ENCODE assay signal across 31 mouse cellular contexts in the genomic region with DNA sequence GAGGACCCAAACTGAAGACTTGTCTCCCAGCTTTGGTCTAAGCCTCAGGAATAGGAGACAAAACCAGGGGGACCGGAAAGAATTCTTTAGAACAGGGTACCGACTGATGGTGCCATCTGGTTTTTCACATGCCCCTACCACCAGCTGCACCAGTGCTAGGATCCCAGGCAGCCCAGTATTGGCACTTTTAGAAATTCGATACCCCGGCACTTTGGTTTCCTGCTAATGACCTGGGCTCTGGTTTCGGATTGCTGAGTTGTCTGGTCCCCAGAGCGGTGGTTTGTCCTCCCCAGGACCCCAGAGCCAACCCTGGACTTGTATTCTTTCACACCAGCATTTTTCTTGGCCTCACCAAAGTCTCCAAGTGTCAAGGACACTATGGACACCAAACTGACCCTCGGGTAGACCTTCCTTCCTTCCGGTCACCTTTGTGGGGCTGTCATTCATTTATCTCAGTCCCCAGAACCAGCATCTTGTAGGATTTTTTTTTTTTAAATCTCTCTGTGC. TPM values are rescaled to one million over a fixed set of nuclear protein-coding genes. Genes with fewer than 3 reads are reported as not detected.
DNase-seq lines count a peak whose midpoint lies in the region; ATAC-seq lines count a peak whose summit lies in the region.
"Had no signal": no experiment of that assay in that cellular context is flagged by ENCODE, and none has a peak within 500 bp of the region (broad histone marks: within the 10 kb centered on the region; RNA-seq: fewer than 3 reads in every experiment).

No protein-coding gene starts in this region.

- peaks cover 100% of the 10 kb centered on the region for H3K27me3 ChIP-seq in hindbrain, embryonic 10.5 days (ENCODE audit: insufficient read depth, poor library complexity, severe bottlenecking)
- peaks cover 100% of the 10 kb centered on the region for H3K27me3 ChIP-seq in hindbrain, embryonic 14.5 days (ENCODE audit: control insufficient read depth, insufficient read depth, low read length)
- H3K27me3 ChIP-seq in embryonic facial prominence, embryonic 12.5 days, result peaks cover 50% of the 10 kb centered on the region
- H3K27me3 ChIP-seq in limb, embryonic 11.5 days (ENCODE audit: control insufficient read depth, insufficient read depth, low read length), result peaks cover 48% of the 10 kb centered on the region
- H3K27me3 ChIP-seq: CH12.LX had no signal

- H3K4me2 ChIP-seq in hindbrain, embryonic 14.5 days (replicated peaks), result no peak overlapping the region
- H3K4me2 ChIP-seq in embryonic facial prominence, embryonic 12.5 days (replicated peaks), result no peak overlapping the region
- peak overlapping the region; percentile 28 for H3K4me2 ChIP-seq in limb, embryonic 11.5 days (ENCODE audit: low read depth, severe bottlenecking)
- H3K4me2 ChIP-seq: hindbrain, embryonic 13.5 days; limb, embryonic 12.5 days; liver, embryonic 15.5 days; lung, embryonic 14.5 days; neural tube, embryonic 12.5 days had no signal

- H3K36me3 ChIP-seq in hindbrain, embryonic 10.5 days, result no peaks in the 10 kb centered on the region
- H3K36me3 ChIP-seq in hindbrain, embryonic 14.5 days (replicated peaks; ENCODE audit: control insufficient read depth, insufficient read depth), result no peaks in the 10 kb centered on the region
- H3K36me3 ChIP-seq in embryonic facial prominence, embryonic 12.5 days, result no peaks in the 10 kb centered on the region
- H3K36me3 ChIP-seq in limb, embryonic 11.5 days (ENCODE audit: control insufficient read depth, insufficient read depth, low read length), result no peaks in the 10 kb centered on the region
- H3K36me3 ChIP-seq: heart, embryonic 10.5 days; hindbrain, embryonic 13.5 days; limb, embryonic 12.5 days; liver, embryonic 15.5 days; neural tube, embryonic 12.5 days had no signal

- WGBS in hindbrain, embryonic 10.5 days, result 23% methylated on average over 8 of the region's 8 CpGs
- WGBS in hindbrain, embryonic 14.5 days, result 23% methylated on average over 8 of the region's 8 CpGs
- WGBS in embryonic facial prominence, embryonic 12.5 days, result 9% methylated on average over 8 of the region's 8 CpGs
- WGBS in limb, embryonic 11.5 days, result 4% methylated on average over 8 of the region's 8 CpGs

- no peak overlapping the region for H3K9ac ChIP-seq in hindbrain, embryonic 14.5 days
- 0 out of 2 replicates have a peak overlapping the region, but pooled peaks have one; percentile 11 for H3K9ac ChIP-seq in embryonic facial prominence, embryonic 12.5 days
- no peak overlapping the region; the same call in 1 of the 2 replicates for H3K9ac ChIP-seq in limb, embryonic 11.5 days (ENCODE audit: low read length)
- H3K9ac ChIP-seq: forebrain, postnatal 0 days; hindbrain, embryonic 13.5 days; limb, embryonic 12.5 days; liver, embryonic 15.5 days; lung, embryonic 14.5 days; neural tube, embryonic 12.5 days had no signal

- peak; percentile 14 to 52 for DNase-seq in adrenal gland, adult (ENCODE audit: inconsistent age in 2 of 2, low spot score in 1 of 2)
- DNase-seq in adrenal gland, postnatal 25 days, result no peak
- DNase-seq in hindbrain, embryonic 10.5 days (ENCODE audit: low spot score), result peak; percentile 10
- DNase-seq in hindbrain, embryonic 14.5 days (ENCODE audit: low spot score), result no peak
- DNase-seq in limb, embryonic 11.5 days (ENCODE audit: low spot score), result peak; percentile 37
- DNase-seq in frontal cortex, postnatal 36 days (ENCODE audit: low spot score in 2 of 2), result no peak
- DNase-seq: cerebellum, adult 2 months; cerebellum, postnatal 25 days; forebrain, postnatal 0 days; gastrocnemius, postnatal 25 days; heart, adult 11 months; heart, postnatal 36 days; kidney, adult 9 months; kidney, postnatal 4 days; layer of hippocampus, postnatal 36 days; lung, embryonic 14.5 days; lung, postnatal 14 days; right cerebral cortex, adult 18-20 months; spleen, adult 18-20 months; thymus, postnatal 14 days had no signal

- H3K9me3 ChIP-seq in hindbrain, embryonic 10.5 days, result no peaks in the 10 kb centered on the region
- no peaks in the 10 kb centered on the region for H3K9me3 ChIP-seq in hindbrain, embryonic 14.5 days (ENCODE audit: control insufficient read depth, low read length)
- no peaks in the 10 kb centered on the region for H3K9me3 ChIP-seq in embryonic facial prominence, embryonic 12.5 days
- no peaks in the 10 kb centered on the region for H3K9me3 ChIP-seq in limb, embryonic 11.5 days (ENCODE audit: control insufficient read depth, low read length)
- H3K9me3 ChIP-seq: heart, embryonic 10.5 days; hindbrain, embryonic 13.5 days; limb, embryonic 12.5 days; liver, embryonic 15.5 days; neural tube, embryonic 12.5 days had no signal

- H3K27ac ChIP-seq in hindbrain, embryonic 10.5 days, result no peak overlapping the region
- H3K27ac ChIP-seq in hindbrain, embryonic 14.5 days, result no peak overlapping the region
- no peak overlapping the region for H3K27ac ChIP-seq in embryonic facial prominence, embryonic 12.5 days
- no peak overlapping the region for H3K27ac ChIP-seq in limb, embryonic 11.5 days (replicated peaks; ENCODE audit: low read depth, low read length)
- H3K27ac ChIP-seq: heart, embryonic 10.5 days; hindbrain, embryonic 13.5 days; limb, embryonic 12.5 days; liver, embryonic 15.5 days; neural tube, embryonic 12.5 days had no signal

- ATAC-seq in hindbrain, embryonic 14.5 days (ENCODE audit: low FRiP score), result no peak
- no peak for ATAC-seq in embryonic facial prominence, embryonic 12.5 days (ENCODE audit: insufficient number of reproducible peaks, insufficient read depth, low FRiP score, low TSS enrichment)
- no peak for ATAC-seq in limb, embryonic 11.5 days (ENCODE audit: insufficient number of reproducible peaks, low FRiP score, low TSS enrichment, low read depth)
- ATAC-seq: activated CD4-positive, CD25-positive, alpha-beta regulatory T cell, adult 4 months; forebrain, postnatal 0 days; intestine, postnatal 0 days had no signal

- H3K4me3 ChIP-seq in hindbrain, embryonic 10.5 days, result no peak overlapping the region
- no peak overlapping the region for H3K4me3 ChIP-seq in hindbrain, embryonic 14.5 days (replicated peaks; ENCODE audit: low read length)
- H3K4me3 ChIP-seq in embryonic facial prominence, embryonic 12.5 days, result no peak overlapping the region
- H3K4me3 ChIP-seq in limb, embryonic 11.5 days (ENCODE audit: low read depth, low read length), result no peak overlapping the region
- H3K4me3 ChIP-seq: erythroblast, embryonic 14.5 days; heart, embryonic 10.5 days; hindbrain, embryonic 13.5 days; limb, embryonic 12.5 days; liver, embryonic 15.5 days; myocyte; neural tube, embryonic 12.5 days had no signal

- peaks cover 13% of the 10 kb centered on the region for H3K4me1 ChIP-seq in hindbrain, embryonic 10.5 days (replicated peaks)
- no peaks in the 10 kb centered on the region for H3K4me1 ChIP-seq in hindbrain, embryonic 14.5 days (replicated peaks; ENCODE audit: control insufficient read depth, insufficient read depth, low read length)
- H3K4me1 ChIP-seq in embryonic facial prominence, embryonic 12.5 days, result peaks cover 36% of the 10 kb centered on the region
- H3K4me1 ChIP-seq in limb, embryonic 11.5 days (ENCODE audit: control insufficient read depth, insufficient read depth, low read length), result peaks cover 28% of the 10 kb centered on the region
- H3K4me1 ChIP-seq: liver, embryonic 15.5 days had no signal

RNA-seq across cellular contexts. Expression of a gene that starts 18.5 kb away (rescaled TPM):
- total RNA-seq in adrenal gland, postnatal 25 days (2021), result 215 and 277 TPM in 2 replicates
- 5.8 and 13.0 TPM in 2 replicates for polyA plus RNA-seq in hindbrain, embryonic 10.5 days (2016; fragmentation: Nextera tagmentation; extraction: Ambion mirVana)
- polyA plus RNA-seq in hindbrain, embryonic 14.5 days (2014; fragmentation: Nextera tagmentation; extraction: Ambion mirVana), result 4.3 and 6.6 TPM in 2 replicates
- polyA plus RNA-seq in embryonic facial prominence, embryonic 12.5 days (2016; fragmentation: Nextera tagmentation; extraction: Ambion mirVana), result 59.5 and 65.3 TPM in 2 replicates
- 42.6 and 52.2 TPM in 2 replicates for polyA plus RNA-seq in limb, embryonic 11.5 days (2014; fragmentation: Nextera tagmentation; extraction: Ambion mirVana)
- total RNA-seq: CH12.LX had no signal
- polyA plus RNA-seq: activated CD4-positive, CD25-positive, alpha-beta regulatory T cell, adult 4 months; erythroblast, embryonic 14.5 days had no signal

Comparison
In these comparisons a context has a peak if more than half of its experiments do, and no peak if none do; other contexts are left out.
1. DNase-seq: peak in adrenal gland, adult (2 of 2), hindbrain, embryonic 10.5 days (single experiment) and limb, embryonic 11.5 days (single experiment); none in adrenal gland, postnatal 25 days (single experiment), hindbrain, embryonic 14.5 days (single experiment) and frontal cortex, postnatal 36 days (0 of 2).